Mouse (Mus musculus): ENCODE results near the gene Usp44. TPM values are rescaled to one million over a fixed set of nuclear protein-coding genes. Genes with fewer than 3 reads are reported as not detected.

Usp44 gene
- not detected for polyA plus RNA-seq (2014; fragmentation: Illumina TruSeq; extraction: RNeasy Lipid Tissue Mini Kit (QIAGEN cat#74804); ENCODE audit: low read depth, low replicate concordance)

GRCm38 (mm10) chr10:93830931-93831729, at the start of gene Usp44:
Gene Usp44, plus strand, starts transcription at chr10:93831555.

GRCm38 (mm10) chr10:93897043-93897646, 65.8 kb downstream of the Usp44 start, which contains the start of gene Metap2:
Gene Metap2, minus strand, starts transcription at chr10:93897093.

Other genes with a start within 250 kb of the Usp44 start
- 38.8 TPM for gene Snrpf, start 241.8 kb upstream of the Usp44 start, polyA plus RNA-seq (2014; fragmentation: Illumina TruSeq; extraction: RNeasy Lipid Tissue Mini Kit (QIAGEN cat#74804); ENCODE audit: low read depth, low replicate concordance)
- gene Ntn4, start 190.9 kb upstream of the Usp44 start, polyA plus RNA-seq (2014; fragmentation: Illumina TruSeq; extraction: RNeasy Lipid Tissue Mini Kit (QIAGEN cat#74804); ENCODE audit: low read depth, low replicate concordance): 31.3 TPM
- gene Metap2, start 65.5 kb downstream of the Usp44 start, polyA plus RNA-seq (2014; fragmentation: Illumina TruSeq; extraction: RNeasy Lipid Tissue Mini Kit (QIAGEN cat#74804); ENCODE audit: low read depth, low replicate concordance): 473 TPM
- 8.0 TPM for gene Vezt, start 204.3 kb downstream of the Usp44 start, polyA plus RNA-seq (2014; fragmentation: Illumina TruSeq; extraction: RNeasy Lipid Tissue Mini Kit (QIAGEN cat#74804); ENCODE audit: low read depth, low replicate concordance)
- gene Fgd6, start 204.4 kb downstream of the Usp44 start, polyA plus RNA-seq (2014; fragmentation: Illumina TruSeq; extraction: RNeasy Lipid Tissue Mini Kit (QIAGEN cat#74804); ENCODE audit: low read depth, low replicate concordance): 4.8 TPM